Mouse (Mus musculus) lung, postnatal 10 days (tissue): ENCODE measurements around the gene Atp2c2.

Source experiments
- DNase-seq: peaks from one replicate; pipeline ENCODE4 v3.0.0; 2021

Atp2c2 gene

DNA sequence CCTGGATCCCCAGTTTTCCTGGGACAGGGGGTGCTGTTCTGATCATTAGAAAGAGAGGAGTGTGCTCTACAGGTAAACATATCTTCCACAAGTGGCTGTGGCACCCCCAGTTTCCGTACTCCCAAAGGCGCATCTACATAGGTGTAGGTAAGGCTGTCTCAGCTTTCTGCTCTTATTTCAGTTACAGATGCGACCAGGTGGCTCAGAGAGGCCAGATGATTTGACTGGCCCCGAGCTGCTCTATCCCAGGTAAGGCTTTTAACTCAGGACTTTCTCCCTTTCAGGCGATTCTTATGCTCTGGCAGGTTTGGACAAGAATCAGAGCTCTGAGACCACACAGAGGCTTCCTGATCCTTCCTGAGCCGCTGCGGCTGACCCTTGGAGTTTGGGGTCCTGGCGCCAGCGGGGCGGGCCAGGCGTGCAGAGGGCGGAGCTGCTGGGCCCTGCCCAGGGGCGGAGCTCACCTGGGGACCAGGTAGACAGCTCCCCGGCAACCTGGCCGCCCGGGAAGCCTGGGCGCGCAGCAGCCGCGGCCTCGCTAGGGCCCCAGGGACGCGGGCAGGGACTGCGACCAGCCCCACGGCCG, at the start of gene Atp2c2:
Gene Atp2c2 (plus strand): TSS at position 461 of the 586 bp plus-strand sequence.
- DNase-seq, result peak; percentile 40

DNA sequence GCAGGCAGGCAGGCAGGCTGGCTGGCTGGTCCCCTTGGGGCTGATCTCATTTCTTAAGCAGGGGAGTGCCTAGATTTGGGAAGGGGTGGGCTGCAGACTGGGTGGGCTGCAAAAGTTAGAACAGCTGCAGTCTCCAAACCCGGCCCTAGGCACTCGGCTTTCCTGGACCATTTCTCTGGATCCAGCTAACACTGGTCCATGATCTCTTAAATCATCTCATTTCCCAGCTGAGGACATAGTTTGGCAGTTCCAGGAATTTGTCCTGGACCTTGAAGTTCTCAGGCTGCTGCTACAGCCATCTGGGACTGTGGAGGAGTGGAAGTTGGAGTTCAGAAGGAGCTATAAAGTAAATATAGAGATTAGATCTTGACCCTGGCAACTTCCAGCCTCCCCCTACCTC, 48.5 kb upstream of the Atp2c2 start:
- DNase-seq, result no peak

DNA sequence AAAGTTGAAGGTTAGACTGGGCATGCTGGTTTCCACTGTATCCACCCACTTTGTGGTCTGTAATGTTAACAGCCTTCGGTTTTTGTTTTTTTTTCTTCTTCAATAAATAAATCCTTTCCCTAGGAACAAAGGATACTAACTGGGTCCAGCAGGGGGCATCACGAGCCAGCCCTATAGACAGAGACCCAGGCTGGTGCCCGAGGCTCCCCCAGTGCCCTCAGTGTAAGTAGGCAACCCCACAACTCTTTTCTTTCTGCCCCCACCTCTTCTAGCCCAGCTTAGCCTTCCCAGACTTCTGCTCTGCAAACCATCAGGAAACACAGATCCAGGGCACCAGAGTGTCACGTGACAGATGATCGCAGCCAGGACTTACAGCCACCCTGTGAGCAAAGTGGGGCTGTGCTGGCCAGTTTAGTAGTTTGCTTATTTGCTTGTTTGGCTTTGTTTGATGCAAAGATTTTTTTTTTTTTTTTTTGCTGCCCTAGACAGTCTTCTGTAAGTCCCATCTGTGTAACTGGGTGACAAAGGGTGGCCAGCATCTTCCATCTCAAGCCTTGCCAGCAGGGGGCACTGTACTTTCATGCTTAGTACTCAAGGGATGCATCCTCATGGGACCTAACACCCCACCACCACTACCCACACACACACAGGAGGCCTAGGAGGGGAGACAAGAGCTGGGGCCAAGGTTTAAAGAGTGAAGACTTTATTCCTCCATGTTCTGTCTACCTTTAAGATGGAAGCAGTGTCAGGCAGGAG, 42.9 kb upstream of the Atp2c2 start:
- DNase-seq, result peak; percentile 79

DNA sequence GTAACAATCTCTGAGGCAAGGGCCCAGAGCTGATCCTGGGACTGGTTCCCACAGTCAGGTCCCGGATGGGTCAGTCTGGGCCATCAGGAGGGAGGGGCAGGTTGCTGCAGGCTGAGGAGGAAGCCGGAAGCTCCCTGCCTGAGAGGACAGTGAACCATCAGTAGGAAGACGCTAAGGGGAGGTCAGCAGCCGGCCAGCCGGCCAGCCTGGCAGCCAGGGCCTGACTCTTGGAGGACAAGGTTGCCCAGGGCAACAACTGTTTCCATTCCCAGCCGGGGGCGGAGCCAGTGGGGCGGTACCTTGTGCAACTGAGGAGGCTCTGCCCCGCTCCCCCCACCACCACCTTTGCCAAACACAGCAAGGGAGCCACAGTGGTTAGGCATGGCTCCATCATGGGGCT, 38.7 kb upstream of the Atp2c2 start:
- peak; percentile 91 for DNase-seq

DNA sequence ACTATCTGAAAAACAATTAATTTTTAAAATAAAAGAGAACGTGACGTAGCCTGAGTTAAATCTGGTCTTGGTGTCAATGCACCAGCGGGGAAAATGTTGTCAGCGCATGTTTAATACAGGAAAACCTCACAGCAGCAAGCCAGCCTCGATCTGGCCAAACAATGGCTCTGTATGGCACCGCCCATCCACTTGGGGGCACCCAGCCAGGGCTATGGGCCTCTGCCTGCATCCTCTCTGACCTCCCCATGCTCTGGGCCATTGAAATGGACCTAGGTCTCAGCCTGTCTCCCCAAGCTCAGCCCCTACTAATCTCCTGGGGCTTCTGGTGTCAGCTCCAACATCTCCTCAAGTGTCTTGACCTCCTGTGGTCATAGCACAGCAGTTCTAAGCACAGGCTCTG, 37.9 kb upstream of the Atp2c2 start:
- DNase-seq, result peak; percentile 75

DNA sequence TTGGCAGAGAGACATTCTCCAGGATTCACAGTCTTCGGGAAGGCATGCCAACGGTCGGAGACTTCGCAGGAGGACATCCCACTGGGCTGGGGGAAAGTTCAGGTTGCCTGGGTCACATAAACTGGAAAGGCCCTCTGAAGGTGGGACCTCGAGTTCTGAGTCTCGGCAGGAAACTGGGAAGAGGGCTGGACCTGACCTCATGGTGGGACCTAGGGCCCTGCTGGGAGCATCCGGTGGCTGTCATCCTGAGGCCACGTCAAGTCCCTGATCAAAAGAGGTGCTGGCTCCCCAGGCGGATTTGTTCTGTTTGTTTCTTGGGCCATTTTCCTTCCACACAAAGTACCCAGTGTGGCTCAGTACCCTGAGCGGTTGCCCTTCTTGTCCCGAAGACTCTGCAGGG, 36.4 kb upstream of the Atp2c2 start:
- no peak for DNase-seq

DNA sequence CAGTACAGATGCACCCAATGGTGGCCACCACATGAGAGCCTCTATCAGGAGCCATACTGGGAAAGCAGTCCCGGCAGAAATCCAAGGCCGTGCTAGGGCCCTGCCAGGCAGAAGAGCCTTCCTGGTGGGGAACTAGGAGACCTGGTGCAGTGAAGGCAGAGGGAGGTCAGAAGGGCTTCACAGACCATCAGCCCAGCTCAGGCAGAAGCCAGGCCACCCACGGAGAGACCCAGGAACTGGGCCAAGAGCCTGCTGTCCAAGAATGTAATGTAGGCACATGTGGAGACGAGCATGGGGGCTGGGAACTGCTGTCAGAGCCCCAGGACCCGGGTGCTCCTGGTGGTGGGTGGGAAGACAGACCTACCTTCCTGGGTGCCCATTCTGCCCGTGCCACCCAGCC, 34.5 kb upstream of the Atp2c2 start:
- DNase-seq, result peak; percentile 76

DNA sequence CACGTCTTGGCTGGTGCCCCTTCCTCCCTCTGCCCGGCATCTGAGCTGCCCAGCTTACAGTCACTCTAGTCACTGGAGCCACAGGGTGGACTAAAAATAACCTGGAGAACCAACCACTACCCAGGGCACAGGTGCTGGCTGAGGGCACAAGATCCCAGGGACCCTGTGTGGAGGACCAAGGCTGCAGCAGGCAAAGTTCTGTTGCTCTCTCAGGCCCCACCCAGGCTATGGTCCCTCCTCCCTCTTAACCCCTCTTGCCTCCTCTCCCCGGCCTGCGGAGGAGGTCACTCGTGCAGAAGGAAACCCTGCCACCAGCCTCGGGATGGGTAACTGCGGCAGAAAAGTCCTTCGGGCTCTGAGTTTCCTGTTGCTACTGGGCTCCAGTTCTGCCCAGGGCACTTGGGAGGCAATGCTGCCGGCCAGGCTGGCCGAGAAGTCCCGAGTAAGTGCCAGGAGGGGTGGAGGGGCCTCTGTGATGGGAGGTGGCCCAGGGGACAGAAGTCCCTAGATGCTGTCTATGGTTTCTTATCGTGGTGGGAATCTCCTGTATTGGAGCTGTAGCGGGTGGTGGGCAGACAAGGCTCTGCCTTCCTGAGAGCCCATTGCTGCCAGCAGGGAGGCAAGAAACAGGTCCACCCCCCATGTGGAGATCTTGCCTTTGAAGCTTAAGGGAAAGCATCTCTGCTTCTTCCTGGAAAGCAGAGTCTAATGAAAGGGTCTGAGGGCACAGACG, 33.4 kb upstream of the Atp2c2 start, which contains the start of gene Wfdc1:
Gene Wfdc1 (plus strand): TSS at position 147 of the 733 bp plus-strand sequence.
- peak; percentile 80 for DNase-seq

DNA sequence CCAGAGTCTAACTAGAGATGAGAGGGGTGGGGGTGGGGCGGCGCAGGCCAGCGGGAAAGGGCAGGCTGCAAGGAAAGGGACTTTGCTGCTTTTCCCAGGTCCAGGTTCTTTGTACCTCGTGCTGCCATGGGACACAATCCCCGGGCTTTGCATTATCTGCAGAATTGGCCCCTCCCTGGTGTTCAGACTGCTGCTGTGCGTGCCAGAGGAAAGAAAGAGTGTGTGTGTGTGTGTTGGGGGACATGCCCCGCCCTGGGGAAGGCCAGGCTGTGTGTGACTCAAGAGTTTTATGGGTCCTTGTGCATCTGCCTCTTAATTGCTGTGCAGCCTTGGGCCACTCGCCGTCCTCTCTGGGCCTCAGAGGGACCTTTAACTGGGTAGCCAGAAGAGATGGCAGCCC, 31.4 kb upstream of the Atp2c2 start:
- no peak for DNase-seq

DNA sequence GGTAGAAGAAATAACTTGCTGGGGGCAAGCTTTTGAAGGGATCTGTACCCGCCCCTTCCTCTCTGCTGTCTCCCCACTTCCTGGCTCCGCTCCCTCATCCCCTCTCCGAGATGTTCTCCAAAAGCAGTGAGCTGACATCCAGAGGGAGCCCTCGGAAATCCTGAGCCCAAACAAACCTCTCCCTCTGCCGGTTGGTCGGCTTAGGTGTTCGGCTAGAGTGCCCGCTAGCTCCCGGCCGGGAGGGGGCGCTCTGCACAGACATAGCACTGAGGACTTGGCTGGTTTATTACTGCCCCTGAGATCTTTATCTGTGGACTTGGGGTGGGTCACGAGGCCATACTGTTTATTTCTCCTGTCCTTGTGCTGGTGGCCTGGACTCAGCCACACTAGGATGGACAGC, 30.5 kb upstream of the Atp2c2 start:
- peak; percentile 70 for DNase-seq

DNA sequence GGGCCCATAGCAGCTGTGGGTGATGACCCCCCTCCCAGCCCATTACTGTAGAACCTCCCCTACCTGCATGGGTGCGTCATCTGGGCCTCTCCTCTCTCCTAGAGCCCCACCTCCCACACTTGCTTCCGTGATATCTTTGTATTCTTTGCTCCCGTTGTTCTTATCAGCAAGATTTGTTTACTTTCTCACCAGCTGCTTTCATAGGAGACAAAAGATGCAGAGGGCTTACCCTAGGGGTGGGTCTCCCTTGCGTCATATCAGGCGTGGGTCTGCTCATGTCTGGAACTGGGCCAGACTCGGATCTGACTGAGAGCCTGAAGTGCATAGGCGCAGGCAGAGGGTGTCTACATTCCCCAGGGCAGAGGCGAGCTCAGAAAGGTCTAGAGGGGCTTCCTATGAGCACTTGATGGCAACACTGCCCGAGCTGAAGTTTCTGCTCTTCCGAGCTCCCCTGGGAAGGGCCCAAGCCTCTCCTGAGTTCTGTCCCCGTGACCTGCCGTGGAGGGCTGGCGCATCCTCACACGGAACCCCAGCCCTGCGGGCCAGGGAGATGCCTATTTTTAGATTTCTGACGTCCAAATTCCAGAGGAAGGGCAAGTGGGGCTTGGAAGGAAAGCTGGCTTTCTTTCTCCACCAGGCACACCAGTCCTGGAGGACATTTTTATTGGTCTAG, 29.3 kb upstream of the Atp2c2 start:
- peak; percentile 87 for DNase-seq

DNA sequence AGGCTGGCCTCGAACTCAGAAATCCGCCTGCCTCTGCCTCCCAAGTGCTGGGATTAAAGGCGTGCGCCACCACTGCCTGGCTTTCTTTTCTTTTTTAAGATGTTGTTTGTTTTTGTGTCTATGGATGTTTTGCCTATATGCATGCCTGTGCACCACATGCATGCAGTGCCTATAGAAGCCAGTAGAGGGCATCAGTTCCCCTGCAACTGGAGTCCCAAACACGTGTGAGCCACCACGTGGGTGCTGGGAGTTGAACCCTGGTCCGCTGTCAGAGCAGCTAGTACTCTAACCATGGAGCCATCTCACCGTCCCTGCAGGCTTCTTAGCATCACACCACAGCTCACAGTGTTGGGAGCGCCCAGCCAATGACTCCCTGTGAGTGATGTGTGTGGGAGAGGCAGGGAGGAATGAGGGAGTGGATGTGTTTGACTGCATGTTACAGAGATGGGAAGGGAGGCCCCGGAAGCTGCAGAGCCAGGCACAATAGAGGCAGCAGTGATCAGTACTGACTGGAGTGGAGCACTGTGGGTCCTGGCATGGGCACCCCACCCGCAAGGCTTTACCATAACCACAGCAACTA, 25.7 kb upstream of the Atp2c2 start:
- no peak for DNase-seq

DNA sequence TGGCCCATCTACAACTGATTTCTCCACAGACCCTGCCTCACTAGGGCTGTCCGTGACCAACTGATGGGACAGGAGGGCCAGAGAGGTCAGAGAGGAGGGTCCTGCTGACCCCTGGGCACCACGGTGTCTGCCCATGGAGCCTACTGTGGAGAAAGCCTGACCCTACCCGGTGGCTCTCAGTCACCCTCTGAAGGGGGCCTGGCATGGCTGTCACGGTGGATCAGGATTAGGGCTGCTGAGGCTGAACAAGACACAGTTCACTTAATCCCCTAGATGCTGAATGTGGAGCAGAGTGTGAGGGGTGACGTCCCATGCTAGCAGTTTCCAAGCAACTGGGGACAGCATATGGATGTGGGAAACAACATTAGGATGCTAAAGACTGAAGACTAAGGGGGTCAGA, 24.4 kb upstream of the Atp2c2 start:
- no peak for DNase-seq

DNA sequence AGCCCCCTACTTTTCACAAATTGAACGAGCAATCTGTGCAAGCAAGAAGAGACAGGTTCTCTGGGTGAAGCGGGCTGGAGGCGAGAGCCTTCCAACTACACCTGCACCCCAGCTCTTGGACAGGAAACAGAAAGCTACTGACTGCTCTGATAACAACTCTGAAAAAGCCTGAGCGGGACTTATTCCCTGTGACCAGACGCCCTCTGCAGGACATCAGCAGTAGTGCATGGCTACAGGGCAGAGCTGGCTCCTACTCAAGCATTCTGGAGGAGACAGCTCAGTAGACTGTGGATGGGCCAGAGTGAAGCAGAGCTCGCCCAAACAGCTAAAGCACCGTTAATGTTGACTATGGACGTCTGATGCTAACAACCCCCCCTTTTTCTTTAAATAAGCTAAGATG, 23.4 kb upstream of the Atp2c2 start:
- peak; percentile 95 for DNase-seq

DNA sequence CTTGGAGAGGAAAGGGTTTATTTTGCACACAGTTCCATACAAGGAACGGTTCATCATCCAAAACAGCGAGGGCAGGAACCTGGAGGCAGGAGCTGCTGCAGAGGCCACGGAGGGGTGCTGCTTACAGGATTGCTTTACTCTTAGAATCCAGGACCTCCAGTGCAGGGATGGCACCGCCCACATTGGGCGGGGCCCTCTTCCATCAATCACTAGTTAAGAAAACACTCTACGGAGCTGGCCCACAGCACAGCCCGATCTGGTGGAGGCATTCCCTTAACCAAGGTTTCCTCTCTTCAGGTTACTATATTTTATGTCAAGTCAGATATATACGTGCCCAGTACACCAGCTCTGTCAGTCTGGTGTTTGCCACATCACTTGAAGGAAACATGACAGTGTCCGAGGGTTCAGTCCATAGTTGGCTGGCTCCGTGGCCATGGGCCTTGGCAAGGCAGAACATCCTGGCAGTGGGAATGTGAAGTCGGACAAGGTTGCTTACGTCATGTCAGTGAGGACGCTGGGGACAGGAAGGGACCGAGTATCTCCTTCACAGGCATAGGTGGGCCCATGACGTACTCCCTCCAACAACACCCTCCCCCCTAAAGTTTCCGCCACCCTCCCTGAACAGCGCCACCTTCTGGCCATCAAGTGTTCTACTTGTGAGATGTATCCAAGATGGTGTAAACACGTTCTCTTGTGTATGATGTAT, 21.5 kb upstream of the Atp2c2 start:
- DNase-seq, result peak; percentile 74

DNA sequence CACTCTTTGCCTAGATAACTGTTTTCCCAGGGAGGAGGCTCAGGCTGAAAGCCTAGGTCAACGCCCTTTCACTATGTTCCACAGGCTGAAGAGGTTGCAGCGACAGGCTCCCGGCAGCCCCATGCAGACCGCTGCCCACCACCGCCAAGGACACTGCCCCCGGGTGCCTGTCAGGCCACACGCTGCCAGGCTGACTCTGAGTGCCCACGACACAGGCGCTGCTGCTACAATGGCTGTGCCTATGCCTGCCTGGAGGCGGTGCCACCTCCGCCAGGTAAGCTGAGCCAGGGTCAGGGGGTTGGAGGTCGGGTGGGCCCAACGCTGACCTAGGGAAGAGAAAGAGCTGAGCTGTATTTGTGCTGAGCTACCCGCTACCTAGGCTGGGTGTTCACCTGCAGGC, 20.6 kb upstream of the Atp2c2 start:
- DNase-seq, result no peak

DNA sequence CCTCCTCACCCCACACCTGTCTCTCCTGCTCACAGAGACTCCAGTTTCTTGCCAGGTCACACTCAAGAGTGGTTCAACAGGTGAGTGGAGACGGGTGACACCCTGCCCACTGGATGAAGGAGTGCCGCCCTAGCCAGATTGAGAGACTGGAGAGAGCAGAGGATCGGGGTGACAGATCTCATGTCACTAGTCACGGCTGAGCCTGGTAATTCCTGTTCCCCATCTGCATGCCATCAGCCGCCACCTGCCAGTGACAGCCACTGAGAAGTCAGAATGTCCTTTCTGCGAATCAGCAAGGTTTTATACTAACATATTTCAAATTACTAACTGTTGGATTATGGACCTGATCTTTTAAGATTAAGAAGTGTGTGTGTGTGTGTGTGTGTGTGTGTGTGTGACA, 9.2 kb upstream of the Atp2c2 start:
- DNase-seq, result peak; percentile 62

DNA sequence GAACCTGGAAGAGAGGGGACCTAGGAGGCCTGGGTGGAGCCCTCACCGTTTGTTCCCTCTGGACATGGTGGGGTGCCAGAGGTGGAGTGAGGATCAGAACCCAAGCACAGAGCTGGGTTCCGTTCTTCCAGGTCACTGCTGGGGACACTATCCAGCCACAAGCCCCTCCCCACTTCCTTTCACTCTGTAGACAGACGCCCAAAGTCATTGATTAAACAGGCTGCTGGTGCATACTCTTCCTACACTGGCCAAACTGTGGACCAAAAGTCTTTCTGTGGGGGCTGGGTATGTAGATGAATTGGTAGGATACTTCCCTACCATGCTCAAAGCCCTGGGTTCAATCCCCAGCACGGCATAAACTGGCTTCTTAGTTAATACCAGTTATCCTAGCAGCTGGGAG, 7.8 kb upstream of the Atp2c2 start:
- no peak for DNase-seq

DNA sequence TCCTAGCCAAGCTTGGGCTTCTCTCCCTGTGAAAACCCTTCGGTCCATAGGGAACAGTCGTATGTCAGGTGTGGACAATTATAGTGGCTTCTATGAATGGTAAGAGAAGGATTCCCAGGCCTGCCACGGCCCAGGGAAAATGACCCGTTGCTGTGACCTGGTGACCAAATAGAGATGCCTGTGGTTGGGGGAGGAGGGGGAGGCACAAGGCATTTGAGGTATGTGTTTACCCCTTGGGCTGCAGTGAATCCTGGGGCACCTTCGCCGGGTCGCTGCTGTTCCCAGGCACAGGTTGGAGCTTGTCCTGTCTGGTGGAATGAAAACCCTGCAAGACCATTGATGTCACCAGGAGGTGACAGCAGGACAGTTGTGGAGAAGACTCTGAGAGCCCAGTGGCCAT, 5.1 kb upstream of the Atp2c2 start:
- no peak for DNase-seq

DNA sequence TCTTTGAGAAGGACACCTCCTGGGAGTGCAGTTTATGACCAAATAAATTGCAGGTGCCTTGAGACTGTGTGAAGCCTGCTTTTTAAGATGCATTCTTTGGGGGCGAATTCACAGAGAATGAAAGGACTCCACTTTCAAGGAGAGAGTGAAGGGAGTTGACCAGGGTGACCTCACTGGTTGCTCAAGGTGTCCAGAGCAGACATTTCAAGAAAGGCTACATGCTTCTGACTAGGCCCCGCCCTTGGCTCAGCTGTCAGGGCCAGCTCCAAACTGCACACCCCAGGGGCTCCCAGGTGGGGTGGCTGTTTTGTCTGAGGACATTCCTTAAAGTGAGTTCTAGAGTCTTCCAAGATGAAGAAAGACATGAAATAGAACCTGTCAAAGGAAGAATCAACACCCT, 2.6 kb upstream of the Atp2c2 start:
- DNase-seq, result no peak

DNA sequence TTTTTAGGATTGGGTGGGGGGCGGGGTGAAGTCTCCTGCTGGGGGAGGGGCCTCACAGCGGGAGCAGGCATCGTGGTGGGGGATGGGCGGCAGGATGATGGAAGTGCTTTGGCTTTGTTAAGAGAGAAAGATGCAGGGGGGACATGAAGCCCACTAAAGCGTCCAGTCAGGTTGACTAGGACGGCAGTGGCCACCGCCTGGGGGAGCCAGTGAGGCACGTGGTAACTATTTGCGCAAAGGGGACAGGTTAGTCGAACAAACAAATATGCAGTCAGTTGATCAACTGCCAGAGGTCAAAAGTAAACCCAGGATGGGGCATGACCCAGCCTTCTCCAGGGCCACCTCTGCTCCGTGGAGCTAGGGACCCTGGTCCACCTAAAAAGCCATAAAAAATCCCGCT, 849 bp upstream of the Atp2c2 start:
- peak; percentile 81 for DNase-seq

DNA sequence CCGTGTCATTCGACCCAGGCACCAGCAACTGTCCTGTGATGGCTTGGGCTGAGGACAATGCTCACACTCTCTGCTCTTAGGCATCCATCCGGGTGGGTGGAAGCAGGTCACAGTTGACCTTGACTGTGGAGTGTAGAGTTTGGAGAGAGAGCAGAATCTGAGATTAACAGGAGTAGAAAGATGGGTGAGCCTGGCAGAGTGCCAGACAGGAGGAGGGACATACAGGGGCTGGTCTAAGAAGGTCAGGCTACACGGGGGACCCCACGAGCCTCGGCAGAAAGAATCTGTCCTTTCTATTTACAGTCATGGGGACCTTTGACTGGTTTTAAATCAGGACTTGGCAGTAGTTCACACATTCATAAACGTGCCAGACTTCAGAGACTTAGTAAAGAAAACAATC, 3.2 kb downstream of the Atp2c2 start:
- no peak for DNase-seq

DNA sequence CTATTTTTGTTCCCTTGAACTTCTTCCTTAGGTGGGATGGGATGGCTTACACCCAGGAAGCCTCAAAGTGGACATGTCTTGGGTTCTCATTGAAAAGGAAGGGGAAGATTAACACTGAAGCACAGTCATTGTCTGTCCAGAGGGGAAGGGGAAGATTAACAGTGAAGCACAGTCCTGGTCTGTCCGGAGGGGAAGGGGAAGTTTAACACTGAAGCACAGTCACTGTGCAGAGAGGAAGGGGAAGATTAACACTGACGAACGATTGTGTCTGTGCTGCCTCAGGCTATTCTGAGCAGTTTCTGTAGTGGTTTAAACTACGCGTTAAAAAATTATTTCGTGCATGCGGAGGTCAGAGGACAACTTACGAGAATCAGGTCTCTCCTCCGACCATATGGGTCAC, 7.3 kb downstream of the Atp2c2 start:
- no peak for DNase-seq
